Mouse (Mus musculus) macrophage (primary cell): ENCODE measurements at regions not wholly inside any gene's neighbourhood (a gene's known extent, or its start where the extent isn't known, plus 50 kb on each side); places are given as distances from the start of the nearest gene placed in this dataset.

Experiments used
- H3K27ac ChIP-seq: fragments of 350-480 bp; formaldehyde crosslinking; 2 replicates; pipeline ENCODE4 v1.9.0; 2021
- H3K36me3 ChIP-seq: fragments of 350-480 bp; formaldehyde crosslinking; 2 replicates; pipeline ENCODE4 v1.9.0; 2021; ENCODE audit errors: inconsistent target
- H3K4me3 ChIP-seq: fragments of 350-480 bp; formaldehyde crosslinking; 2 replicates; pipeline ENCODE4 v1.9.0; 2021; ENCODE audit errors: inconsistent target
- H3K79me2 ChIP-seq: fragments of 350-480 bp; formaldehyde crosslinking; 2 replicates; pipeline ENCODE4 v1.9.0; 2021; ENCODE audit errors: inconsistent target
- WGBS: methylation state at CpG from one replicate; pipeline ENCODE4 v1.1.7; 2026; ENCODE audit warnings: inconsistent platforms; ENCODE audit not compliant: missing documents; 5-methylcytosine and 5-hydroxymethylcytosine counted together

DNA sequence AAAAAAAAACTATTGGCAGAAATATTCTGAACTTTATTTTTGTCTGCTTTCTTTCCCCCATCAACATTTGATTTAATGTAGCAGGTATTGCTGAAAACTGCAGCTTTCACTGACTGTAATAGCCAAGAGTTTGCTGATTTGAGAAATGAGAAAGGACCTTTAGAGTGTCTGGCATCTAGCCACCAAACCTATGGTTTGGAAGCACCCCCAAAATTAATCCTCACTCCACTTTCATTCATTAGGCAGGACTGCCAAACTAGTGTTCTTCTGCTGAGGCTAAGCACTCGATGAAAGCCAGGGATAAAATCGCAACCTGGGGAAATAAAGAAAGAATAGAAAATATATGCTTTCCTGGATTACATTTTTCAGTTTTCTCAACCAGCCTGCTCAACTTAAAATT is 320.4 kb downstream of the Atp6ap1l start:
- no peak overlapping the region for H3K27ac ChIP-seq
- H3K79me2 ChIP-seq, result no peaks in the 10 kb centered on the region
- no peak overlapping the region for H3K4me3 ChIP-seq
- 94% methylated on average over 2 of the region's 2 CpGs for WGBS
- no peaks in the 10 kb centered on the region for H3K36me3 ChIP-seq

DNA sequence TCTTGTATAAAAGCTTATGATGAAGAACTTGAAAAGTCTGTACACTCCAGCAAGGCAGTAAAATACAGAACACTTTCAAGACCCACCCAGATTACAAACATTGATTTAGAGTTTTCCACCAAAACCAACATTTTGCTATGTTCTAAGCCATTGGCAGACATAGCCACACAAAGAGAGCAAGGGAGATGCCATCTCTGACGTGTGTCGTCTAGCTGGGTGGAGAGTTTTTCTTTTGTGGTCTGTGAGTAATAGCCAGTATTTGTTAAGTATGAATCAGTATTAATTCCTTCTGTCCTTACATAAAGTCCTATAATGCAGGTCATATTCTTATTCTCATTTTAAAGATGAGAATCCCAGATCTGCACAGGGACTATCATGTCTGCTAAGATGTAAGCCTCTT is 329.8 kb downstream of the Atp6ap1l start:
- no peaks in the 10 kb centered on the region for H3K36me3 ChIP-seq
- no peak overlapping the region for H3K4me3 ChIP-seq
- H3K27ac ChIP-seq, result no peak overlapping the region
- no peaks in the 10 kb centered on the region for H3K79me2 ChIP-seq
- 90% methylated on average over 2 of the region's 2 CpGs for WGBS

DNA sequence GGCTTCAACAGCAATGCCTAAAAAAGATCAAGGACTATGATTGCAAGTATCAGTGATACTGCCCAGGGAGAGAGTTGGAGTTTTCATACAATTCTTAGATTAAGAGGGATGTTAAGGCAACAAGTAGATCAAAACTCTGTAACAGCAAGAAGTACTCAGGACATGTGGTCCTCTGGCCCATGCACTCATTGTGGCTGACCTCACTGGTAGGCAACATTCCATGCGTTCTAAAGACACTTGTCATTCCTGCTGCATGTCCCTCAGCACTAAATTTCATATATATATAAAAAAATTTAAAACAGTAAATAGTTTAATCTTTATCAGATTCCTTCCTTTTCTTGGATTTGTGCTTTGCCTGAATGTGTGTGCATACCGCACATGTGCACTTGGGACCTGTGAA is 332.6 kb downstream of the Atp6ap1l start:
- Histone ChIP-seq H3K79me2 (no peaks in the 10 kb centered on the region), H3K4me3 (no peak overlapping the region), H3K27ac (no peak overlapping the region), H3K36me3 (no peaks in the 10 kb centered on the region)
- 96% methylated on average over 2 of the region's 2 CpGs for WGBS

DNA sequence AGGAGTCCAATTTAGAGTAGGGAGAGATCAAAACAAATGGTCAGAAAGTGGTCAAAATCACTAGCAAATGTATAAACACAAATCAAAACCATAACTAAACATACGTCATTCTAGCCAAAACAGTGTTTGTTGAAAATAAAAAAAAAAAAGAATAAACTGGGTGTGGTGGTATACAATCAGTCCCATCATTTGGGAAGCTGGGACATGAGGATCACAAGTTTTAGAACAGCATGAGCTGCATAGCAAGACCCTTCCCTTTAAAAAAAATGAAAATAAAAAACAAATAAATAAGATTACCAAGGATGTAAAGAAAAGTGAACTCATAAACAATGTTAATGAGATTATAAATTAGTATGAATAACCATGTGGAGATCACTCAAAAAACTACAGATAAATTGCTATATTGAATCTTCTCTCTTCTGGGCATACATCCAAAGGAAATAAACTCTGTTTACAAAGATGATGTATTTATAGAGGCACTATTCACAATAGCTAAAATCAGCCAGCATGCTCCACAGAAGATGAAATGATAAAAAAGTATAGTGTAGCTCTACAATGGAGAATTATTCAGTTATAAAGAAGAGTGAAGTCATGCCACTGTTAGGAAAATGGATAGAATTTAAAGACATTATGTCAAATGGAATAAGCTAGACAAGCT is 341.8 kb downstream of the Atp6ap1l start:
- no peak overlapping the region for H3K4me3 ChIP-seq
- no peaks in the 10 kb centered on the region for H3K79me2 ChIP-seq
- H3K27ac ChIP-seq, result no peak overlapping the region
- 90% methylated on average over 1 of the region's 1 CpGs for WGBS
- no peaks in the 10 kb centered on the region for H3K36me3 ChIP-seq

DNA sequence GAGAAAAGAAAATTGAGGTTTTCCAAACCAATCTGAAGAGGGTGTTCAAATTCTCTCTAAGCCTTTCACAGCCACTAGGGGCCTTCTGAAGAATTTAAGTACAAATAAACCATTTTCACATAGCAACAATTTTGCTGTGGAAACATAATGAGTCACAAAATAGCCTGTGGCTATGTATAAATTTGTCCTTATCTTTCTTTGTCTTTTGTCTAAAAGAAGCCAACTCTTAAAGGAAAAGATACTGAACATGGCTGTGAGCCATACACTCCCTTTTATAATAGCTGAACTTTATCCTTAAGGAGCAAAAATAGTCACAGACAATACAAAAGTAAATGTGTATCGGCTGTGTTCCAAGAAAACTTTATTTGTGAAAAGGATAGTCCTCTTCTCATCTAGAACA is 345.1 kb downstream of the Atp6ap1l start:
- WGBS, result 90% methylated on average over 1 of the region's 1 CpGs
- Histone ChIP-seq H3K27ac (no peak overlapping the region), H3K4me3 (no peak overlapping the region), H3K79me2 (no peaks in the 10 kb centered on the region), H3K36me3 (no peaks in the 10 kb centered on the region)

DNA sequence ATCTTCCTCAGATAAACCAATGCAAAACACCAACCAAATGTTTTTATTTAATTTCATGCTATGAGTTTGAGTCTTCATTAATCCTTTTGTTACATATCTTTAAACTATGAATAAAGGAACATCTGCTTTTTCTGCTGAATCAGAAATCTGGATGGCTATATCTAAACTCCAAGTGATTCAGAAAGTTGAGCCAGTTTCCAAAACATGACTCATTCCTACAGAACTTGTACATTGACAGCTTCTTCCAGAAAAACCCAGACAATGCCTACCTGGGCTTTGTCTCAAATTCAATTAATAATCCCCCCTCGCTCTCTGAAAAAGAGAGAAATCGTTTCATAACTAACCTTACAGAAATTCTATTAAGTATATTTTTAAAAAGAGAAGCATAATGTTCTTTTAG is 345.7 kb downstream of the Atp6ap1l start:
- no peaks in the 10 kb centered on the region for H3K36me3 ChIP-seq
- no peak overlapping the region for H3K4me3 ChIP-seq
- H3K79me2 ChIP-seq, result no peaks in the 10 kb centered on the region
- 96% methylated on average over 2 of the region's 2 CpGs for WGBS
- no peak overlapping the region for H3K27ac ChIP-seq

DNA sequence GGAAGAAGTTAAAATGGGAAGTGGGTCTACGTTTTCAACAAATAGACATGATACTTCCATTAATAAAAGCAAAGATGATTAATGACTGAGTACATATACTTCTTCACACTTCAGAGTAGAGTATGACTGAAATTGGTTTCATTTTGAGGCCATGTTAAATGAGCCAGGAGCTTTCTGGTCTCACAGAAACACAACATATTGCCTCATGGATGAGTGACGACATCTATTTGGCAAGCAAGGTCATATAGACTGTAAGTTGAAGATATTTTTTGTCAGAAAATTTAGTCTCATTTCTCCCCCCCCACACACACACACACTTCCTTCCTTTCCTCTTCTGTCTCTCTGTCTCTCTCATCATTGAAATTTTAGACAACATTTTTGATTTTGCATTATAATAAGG is 354.0 kb downstream of the Atp6ap1l start:
- Histone ChIP-seq H3K4me3 (no peak overlapping the region), H3K36me3 (no peaks in the 10 kb centered on the region), H3K79me2 (no peaks in the 10 kb centered on the region), H3K27ac (no peak overlapping the region)
- WGBS, result 70% methylated on average over 2 of the region's 2 CpGs

DNA sequence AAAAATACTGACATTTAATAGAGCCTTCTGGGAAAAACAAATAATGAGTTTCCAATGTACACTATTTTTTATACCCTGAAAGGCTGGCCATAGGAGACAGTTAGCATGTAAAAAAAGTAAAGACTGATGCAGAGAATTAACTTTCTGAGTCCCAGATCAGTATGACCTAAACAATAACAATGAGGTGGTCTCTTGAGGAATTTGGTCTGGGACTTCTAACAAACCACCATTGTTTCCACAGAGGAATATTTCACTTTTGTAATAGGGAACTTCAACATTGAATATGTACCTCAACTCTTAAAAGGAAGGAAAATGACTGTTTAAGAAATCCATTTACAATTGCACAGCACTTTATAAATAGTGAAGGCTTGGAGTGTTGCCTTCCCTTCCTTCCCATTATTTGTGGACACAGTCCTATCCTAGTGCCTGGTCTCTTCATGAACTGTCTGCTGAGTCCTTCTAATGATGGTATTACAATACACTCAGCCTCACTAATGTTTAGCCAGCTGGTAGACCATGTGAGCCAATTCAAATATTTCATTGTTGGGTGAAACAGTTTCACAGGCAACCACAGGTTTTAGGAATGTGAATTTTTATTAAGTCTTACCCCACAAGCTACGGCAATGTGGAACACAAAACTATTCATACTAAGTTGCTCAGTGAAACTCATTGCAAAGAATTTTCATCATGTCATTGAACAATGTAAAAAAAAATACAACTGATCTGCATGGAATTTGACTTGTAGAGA is 358.7 kb downstream of the Atp6ap1l start:
- no peak overlapping the region for H3K27ac ChIP-seq
- no peaks in the 10 kb centered on the region for H3K79me2 ChIP-seq
- WGBS, result 83% methylated on average over 1 of the region's 1 CpGs
- H3K36me3 ChIP-seq, result no peaks in the 10 kb centered on the region
- no peak overlapping the region for H3K4me3 ChIP-seq

DNA sequence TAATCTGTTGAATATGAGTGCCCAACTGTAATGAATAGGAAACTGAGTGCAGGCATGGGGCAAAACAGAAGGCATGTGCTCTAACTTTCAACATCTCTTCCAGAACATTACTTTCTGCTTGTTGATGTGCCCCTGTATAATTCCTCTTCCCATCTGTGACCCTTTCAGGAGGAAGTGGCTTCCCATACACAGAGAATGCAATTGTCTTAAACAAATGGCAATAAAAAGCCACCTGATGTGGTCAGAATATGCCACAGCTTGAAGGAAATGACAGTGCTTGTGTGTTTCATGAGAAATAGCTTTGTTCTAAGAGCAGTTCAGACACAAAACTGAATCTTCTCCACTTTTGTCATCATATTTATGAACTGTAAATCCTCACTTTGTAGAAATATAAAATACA is 359.3 kb downstream of the Atp6ap1l start:
- Histone ChIP-seq H3K36me3 (no peaks in the 10 kb centered on the region), H3K27ac (no peak overlapping the region), H3K4me3 (no peak overlapping the region), H3K79me2 (no peaks in the 10 kb centered on the region)

DNA sequence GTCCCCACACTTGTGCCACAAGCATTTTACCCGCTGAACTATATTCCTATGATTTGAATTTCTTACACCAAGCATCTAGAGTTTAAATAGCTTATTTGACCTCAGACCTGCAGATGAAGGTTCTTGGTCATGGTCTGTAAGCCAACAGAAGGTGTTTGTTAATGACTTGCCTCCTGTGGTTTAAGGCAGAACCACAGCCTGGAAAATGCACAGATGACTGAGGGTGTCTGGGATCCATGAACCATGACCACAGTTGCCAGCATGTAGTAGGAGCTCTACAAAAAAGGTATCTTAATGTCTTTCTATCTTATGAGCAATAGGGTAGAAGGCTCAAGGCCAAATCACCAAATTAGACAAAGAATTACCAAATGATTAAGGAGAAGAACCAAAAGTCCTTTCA is 367.6 kb downstream of the Atp6ap1l start:
- Histone ChIP-seq H3K79me2 (no peaks in the 10 kb centered on the region), H3K36me3 (no peaks in the 10 kb centered on the region), H3K27ac (no peak overlapping the region), H3K4me3 (no peak overlapping the region)
- 94% methylated on average over 1 of the region's 1 CpGs for WGBS

DNA sequence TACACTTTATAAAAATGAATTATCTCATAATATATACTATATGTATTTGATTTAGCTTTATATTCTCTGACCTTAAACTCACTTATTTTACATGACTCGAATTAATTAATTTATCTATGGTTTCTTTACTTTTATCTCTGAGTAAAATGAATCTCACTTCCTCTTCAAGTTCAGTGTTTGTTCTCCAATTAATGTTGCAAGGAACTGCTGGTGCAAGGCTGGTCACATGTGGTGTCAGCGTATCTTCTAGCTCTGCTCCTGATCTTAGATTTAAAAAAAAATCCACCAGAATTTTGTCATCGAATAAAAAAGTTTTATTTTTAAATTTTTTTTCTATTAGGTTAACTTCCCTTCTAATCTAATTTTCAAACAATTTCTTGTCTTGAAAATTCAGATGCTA is 378.2 kb downstream of the Atp6ap1l start:
- H3K79me2 ChIP-seq, result no peaks in the 10 kb centered on the region
- H3K27ac ChIP-seq, result no peak overlapping the region
- no peak overlapping the region for H3K4me3 ChIP-seq
- WGBS, result 20% methylated on average over 3 of the region's 3 CpGs
- no peaks in the 10 kb centered on the region for H3K36me3 ChIP-seq

DNA sequence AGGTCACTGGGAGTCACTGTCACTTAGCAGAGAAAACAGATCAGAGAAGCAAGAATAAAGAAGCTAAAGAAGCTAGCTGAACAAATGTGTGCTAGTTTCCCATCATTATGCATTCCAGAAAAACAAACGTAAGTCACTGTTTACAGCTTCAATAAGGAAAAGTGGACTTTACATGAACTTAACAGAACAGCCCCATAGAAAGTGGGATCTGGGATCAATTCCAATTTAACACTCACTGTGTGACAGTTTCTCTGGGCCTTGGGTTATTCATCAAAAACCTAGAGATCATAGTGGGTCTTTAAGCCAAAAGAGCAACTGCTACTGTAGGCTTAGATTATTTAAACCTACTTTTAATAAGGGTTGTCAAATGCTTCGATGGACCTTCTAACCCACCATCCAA is 379.4 kb downstream of the Atp6ap1l start:
- 100% methylated on average over 2 of the region's 2 CpGs for WGBS
- Histone ChIP-seq H3K27ac (no peak overlapping the region), H3K79me2 (no peaks in the 10 kb centered on the region), H3K4me3 (no peak overlapping the region), H3K36me3 (no peaks in the 10 kb centered on the region)

DNA sequence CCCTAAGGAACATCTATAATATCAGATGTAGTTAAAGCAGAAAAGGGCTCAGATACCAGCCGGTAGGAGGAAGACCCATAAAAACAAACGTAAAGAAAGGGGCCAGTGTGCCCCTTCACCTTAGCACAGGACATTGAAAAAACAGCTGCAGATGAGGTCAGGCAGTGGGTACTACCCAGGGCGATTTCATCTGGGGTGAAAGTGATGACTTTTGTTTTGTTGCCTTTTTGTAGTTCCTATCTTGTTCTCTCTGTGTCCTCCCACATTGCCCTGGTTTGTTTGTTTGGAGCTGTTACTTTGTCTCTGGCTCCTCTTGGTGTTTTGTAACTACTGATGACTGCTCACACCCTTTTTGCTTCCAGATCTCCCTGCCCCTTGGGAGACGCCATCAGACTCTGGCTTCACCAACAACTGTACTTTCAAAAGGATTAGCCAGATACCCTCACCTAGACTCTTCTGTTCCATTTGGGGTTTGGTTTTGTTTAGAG is 383.4 kb downstream of the Atp6ap1l start:
- Histone ChIP-seq H3K27ac (no peak overlapping the region), H3K36me3 (no peaks in the 10 kb centered on the region), H3K4me3 (no peak overlapping the region), H3K79me2 (no peaks in the 10 kb centered on the region)
- 91% methylated on average over 4 of the region's 4 CpGs for WGBS

DNA sequence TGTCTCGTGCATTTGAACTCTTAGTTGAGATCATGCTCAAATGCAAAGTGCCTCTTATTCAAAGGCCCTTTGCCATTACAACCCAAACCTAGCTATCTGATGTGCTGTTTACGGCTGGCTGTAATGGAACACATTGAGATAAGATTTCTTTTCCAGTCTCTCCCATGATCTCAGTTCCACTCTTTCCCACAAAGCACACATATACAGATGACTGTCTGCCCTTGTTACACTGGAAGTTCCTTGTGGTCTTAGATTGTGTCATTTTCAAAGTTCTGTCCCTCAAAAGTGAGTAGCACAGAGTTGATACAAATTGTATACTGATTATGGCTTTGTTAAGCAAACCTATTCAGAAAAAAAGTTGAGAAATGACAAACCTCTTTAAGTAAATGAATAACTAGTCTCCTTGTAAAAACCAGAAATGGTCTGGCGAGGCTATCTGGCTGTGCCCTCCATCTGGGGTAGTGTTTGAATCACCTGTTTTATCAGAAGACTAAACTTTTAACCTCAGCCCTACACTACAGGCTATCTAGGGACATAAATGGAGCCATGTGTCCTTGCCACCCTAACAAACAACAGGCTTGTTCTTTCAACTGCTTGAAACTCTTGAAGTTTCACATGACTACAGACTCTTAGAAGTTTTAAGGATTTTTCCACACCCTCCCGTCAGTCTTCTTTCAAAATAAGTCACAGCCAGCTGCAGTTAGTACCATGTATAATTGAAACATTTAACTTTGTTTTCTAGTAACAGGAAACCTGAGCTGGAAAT is 384.0 kb downstream of the Atp6ap1l start:
- Histone ChIP-seq H3K36me3 (no peaks in the 10 kb centered on the region), H3K79me2 (no peaks in the 10 kb centered on the region), H3K27ac (no peak overlapping the region), H3K4me3 (no peak overlapping the region)
- 94% methylated on average over 4 of the region's 4 CpGs for WGBS
